Mouse (Mus musculus): ENCODE measurements around the gene Pla2g2c. TPM values are rescaled to one million over a fixed set of nuclear protein-coding genes. Genes with fewer than 3 reads are reported as not detected.

Gene Pla2g2c
- not detected for polyA plus RNA-seq (2017; shearing (Covaris generic))

DNA sequence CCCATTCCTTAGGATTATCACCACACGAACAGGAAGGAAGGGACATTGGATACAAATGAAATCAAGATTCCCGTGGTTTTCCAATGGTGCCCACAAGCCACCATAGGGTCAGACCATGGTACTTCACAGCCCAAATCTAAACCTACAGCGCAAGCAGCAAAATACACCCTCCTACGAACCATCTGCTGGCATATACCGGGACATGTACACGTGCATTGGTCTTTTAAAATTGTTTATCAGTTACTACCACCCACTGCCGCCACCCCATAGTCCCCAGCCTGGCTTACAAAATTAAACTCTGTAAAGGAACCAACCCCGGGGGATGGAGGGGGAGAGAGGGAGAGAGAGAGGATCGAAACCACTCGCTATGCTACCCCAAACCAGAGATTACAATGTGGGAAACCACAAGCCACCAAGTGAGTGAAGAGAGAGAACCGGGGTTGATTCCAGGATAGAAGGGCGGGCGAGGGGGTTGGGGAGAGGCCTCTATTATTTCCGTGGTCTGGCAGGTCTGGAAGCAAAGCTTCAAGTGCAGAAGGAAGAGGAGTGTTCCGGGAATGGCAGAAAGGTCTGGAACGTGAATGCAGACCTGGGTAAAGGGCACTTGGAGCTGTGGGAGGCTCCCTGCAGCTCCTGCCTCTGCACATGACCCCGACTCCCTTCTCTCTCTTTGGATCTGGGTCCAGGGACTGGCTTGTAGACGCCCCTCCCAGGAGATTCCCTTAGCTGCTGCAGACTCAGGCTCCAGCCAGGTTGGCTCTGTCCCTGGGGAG, at the start of gene Pla2g2c:
Pla2g2c (plus strand) TSS at position 439 of the 773 bp plus-strand sequence.

DNA sequence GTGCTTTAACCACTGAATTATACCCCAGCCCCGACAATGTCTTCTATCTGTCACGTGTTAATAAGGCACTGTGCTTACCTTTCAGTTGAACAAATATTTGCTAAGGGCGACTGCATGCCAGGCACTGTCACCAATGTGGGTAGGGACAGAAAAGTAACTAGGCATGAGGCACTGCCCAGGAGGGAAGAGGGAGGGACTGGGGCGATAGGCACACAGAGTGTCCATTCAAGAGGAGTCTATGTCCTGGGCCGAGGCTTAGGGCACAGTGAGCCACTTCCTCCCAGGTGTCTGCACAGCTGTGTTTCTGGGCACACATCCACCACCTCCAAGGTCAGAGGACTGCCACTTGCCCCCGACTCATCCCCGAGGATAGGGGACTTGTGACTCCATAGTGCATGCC, 12.4 kb downstream of the Pla2g2c start, which contains the start of gene Ubxn10:
Ubxn10 (minus strand) TSS at position 137 of the 400 bp plus-strand sequence.

DNA sequence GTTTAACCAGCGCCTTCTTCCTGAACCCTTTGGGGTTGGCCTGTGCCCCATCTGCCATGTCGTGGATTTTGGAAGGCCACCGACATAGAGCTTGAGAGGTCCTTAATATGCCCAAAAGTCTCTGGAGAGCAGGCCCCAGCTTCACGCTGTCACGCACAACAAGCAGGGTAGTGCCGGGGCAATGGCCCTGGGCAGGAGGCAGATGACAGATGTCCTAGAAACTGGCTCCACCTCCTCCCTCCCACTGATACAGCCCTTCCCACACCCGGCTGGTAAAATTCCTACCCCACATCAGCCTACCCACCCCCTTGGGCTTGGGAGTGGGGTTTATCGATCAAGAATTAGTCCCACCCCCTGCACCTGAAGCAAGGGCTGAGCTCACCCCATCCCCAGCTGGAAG, 32.8 kb downstream of the Pla2g2c start, which contains the start of gene Pla2g2f:
Pla2g2f (minus strand) TSS at position 211 of the 400 bp plus-strand sequence.

GRCm38 (mm10) chr4:138775435-138775834, 50.8 kb downstream of the Pla2g2c start, which contains the start of gene Pla2g2d:
Gene Pla2g2d (plus strand): TSS chr4:138775735.

Other genes with a start within 250 kb of the Pla2g2c start
- not detected for gene Vwa5b1, start 88.9 kb upstream of the Pla2g2c start, polyA plus RNA-seq (2017; shearing (Covaris generic))
- under 1 TPM in 1 of 2 experiments, not detected in 1; 0.47 TPM for gene Ubxn10, start 12.4 kb downstream of the Pla2g2c start, polyA plus RNA-seq (2017; shearing (Covaris generic))
- gene Pla2g2f, start 32.8 kb downstream of the Pla2g2c start, polyA plus RNA-seq (2017; shearing (Covaris generic)) = not detected
- gene Pla2g2d, start 50.9 kb downstream of the Pla2g2c start, polyA plus RNA-seq (2017; shearing (Covaris generic)) = 1 to 10 TPM; 2.5 to 3.8 TPM
- gene Pla2g5, start 138.7 kb downstream of the Pla2g2c start, polyA plus RNA-seq (2017; shearing (Covaris generic)) = not detected
- gene Gm13030, start 149.2 kb downstream of the Pla2g2c start, polyA plus RNA-seq (2017; shearing (Covaris generic)) = not detected
- not detected for gene Pla2g2e, start 153.2 kb downstream of the Pla2g2c start, polyA plus RNA-seq (2017; shearing (Covaris generic))
- 1 to 10 TPM; 4.2 to 4.7 TPM for gene Otud3, start 189.2 kb downstream of the Pla2g2c start, polyA plus RNA-seq (2017; shearing (Covaris generic))
- gene Rnf186, start 242.3 kb downstream of the Pla2g2c start, polyA plus RNA-seq (2017; shearing (Covaris generic)) = under 1 TPM in 1 of 2 experiments, not detected in 1; 0.14 TPM
- gene Tmco4, start 248.1 kb downstream of the Pla2g2c start, polyA plus RNA-seq (2017; shearing (Covaris generic)) = 10 to 100 TPM; 28.2 to 30.8 TPM